Mouse (Mus musculus) liver, embryonic 14.5 days (tissue): ENCODE data around the gene Tbc1d9. TPM values are rescaled to one million over a fixed set of nuclear protein-coding genes. Genes with fewer than 3 reads are reported as not detected.

Experiments
- ATAC-seq: fragments of 200-750 bp; cut with Nextera tagmentation; 2 replicates; pipeline ENCODE4 v1.8.0; 2017; ENCODE audit warnings: moderate number of reproducible peaks, mild to moderate bottlenecking, moderate library complexity; ENCODE audit not compliant: insufficient read depth
- DNase-seq, 3 experiments: peaks; one replicate each; pipeline ENCODE4 v3.0.0-alpha.2; 2012 to 2013; ENCODE audit warnings: low read depth in 3 of 3, low spot score in 3 of 3
- H3K27ac ChIP-seq: fragments of 300-500 bp; sonication (generic); 2 replicates; pipeline ENCODE4 v1.5.1; 2014; ENCODE audit warnings: moderate library complexity, mild to moderate bottlenecking, control low read depth, inconsistent platforms
- H3K27me3 ChIP-seq: fragments of 300-500 bp; sonication (generic); 2 replicates; pipeline ENCODE4 v1.6.1; 2014; ENCODE audit warnings: mild to moderate bottlenecking, low read length, moderate library complexity; ENCODE audit not compliant: control insufficient read depth, insufficient read depth
- H3K36me3 ChIP-seq: fragments of 300-500 bp; sonication (generic); replicated peaks from 2 replicates; pipeline ENCODE4 v1.6.1; 2014; ENCODE audit warnings: low read depth; ENCODE audit not compliant: control insufficient read depth, insufficient read depth
- H3K4me1 ChIP-seq, 2 experiments: fragments of 200-500 bp in 1 of 2; fragments of 300-500 bp in 1 of 2; sonication (generic) in 1 of 2; replicated peaks; 2 replicates each; pipeline ENCODE4 v1.6.1; 2012 to 2014; ENCODE audit warnings: antibody characterized with exemption in 1 of 2, inconsistent platforms in 1 of 2, low read length in 1 of 2; ENCODE audit not compliant: control insufficient read depth in 2 of 2, insufficient read depth in 2 of 2
- H3K4me2 ChIP-seq: fragments of 300-500 bp; sonication (generic); 2 replicates; pipeline ENCODE4 v1.6.1; 2014; ENCODE audit warnings: low read depth, mild to moderate bottlenecking, control low read depth, moderate library complexity
- H3K4me3 ChIP-seq, 2 experiments: fragments of 200-500 bp in 1 of 2; fragments of 300-500 bp in 1 of 2; sonication (generic) in 1 of 2; 2 replicates each; pipeline ENCODE4 v1.5.1; 2012 to 2014; ENCODE audit warnings: low read depth in 2 of 2, low read length in 2 of 2, mild to moderate bottlenecking in 2 of 2, control low read depth in 1 of 2, inconsistent platforms in 1 of 2, moderate library complexity in 1 of 2; ENCODE audit not compliant: insufficient read depth in 1 of 2
- H3K9ac ChIP-seq: fragments of 300-500 bp; sonication (generic); replicated peaks from 2 replicates; pipeline ENCODE4 v1.6.1; 2014; ENCODE audit warnings: mild to moderate bottlenecking, control low read depth, moderate library complexity
- H3K9me3 ChIP-seq: fragments of 300-500 bp; sonication (generic); 2 replicates; pipeline ENCODE4 v1.6.1; 2016; ENCODE audit warnings: low read length, mixed read lengths; ENCODE audit not compliant: control insufficient read depth
- CTCF ChIP-seq: IDR thresholded peaks from 2 replicates; pipeline ENCODE4 v1.5.1; 2016; ENCODE audit warnings: antibody characterized with exemption, low read depth, control low read depth
- EP300 ChIP-seq: IDR thresholded peaks from 2 replicates; pipeline ENCODE4 v1.6.1; 2016; ENCODE audit warnings: antibody characterized with exemption, low read depth
- WGBS: fragments of 180-500 bp; shearing (Covaris S2); extraction: QIAGEN DNeasy Blood & Tissue Kit; methylation state at CpG from one replicate; pipeline ENCODE4 v1.1.7; 2014; ENCODE audit not compliant: insufficient replicate concordance; 5-methylcytosine and 5-hydroxymethylcytosine counted together
- polyA plus RNA-seq, 2 experiments: library from polyadenylated mRNA; depleted of rRNA in 1 of 2; stranded (reverse) in 1 of 2; unstranded in 1 of 2; fragments of >200 nt; fragmentation: Nextera tagmentation in 1 of 2; extraction: Ambion mirVana in 1 of 2; gene quantifications; 2 replicates each; pipeline versions ENCODE4 v1.2.1 to v1.2.3; 2012 to 2014

Gene Tbc1d9
- polyA plus RNA-seq, 2 experiments = 0.43 to 1.1 TPM

GRCm38 (mm10) chr8:83177317-83178195 is 12.4 kb downstream of the Tbc1d9 start:
- H3K9me3 ChIP-seq = no peaks in the 10 kb centered on the region
- H3K4me1 ChIP-seq = peaks cover 0 to 9% of the 10 kb centered on the region in 2 experiments; a peak in 2 of 4 replicates

GRCm38 (mm10) chr8:83178228-83178742 is 13.1 kb downstream of the Tbc1d9 start:
- ATAC-seq = peak; percentile 13; the same call in 1 of the 2 replicates
- DNase-seq = no peak
- TF ChIP-seq EP300 = no peak
- TF ChIP-seq CTCF = 0 out of 2 replicates have a peak, but pooled peaks have one; percentile 15
- 6% methylated on average over 9 of the region's 9 CpGs for WGBS
- Histone ChIP-seq H3K4me1 (peaks cover 0 to 9% of the 10 kb centered on the region in 2 experiments; a peak in 2 of 4 replicates), H3K27me3 (no peaks in the 10 kb centered on the region), H3K36me3 (no peaks in the 10 kb centered on the region), H3K27ac (no peak overlapping the region), H3K9ac (no peak overlapping the region), H3K9me3 (no peaks in the 10 kb centered on the region), H3K4me2 (peak overlapping the region; percentile 26; the same call in 1 of the 2 replicates), H3K4me3 (no peak overlapping the region)

More at GRCm38 (mm10) chr8:83177317-83178195, 12.4 kb downstream of the Tbc1d9 start:
- no peak for DNase-seq
- Histone ChIP-seq H3K27me3 (no peaks in the 10 kb centered on the region), H3K4me2 (peak overlapping the region; percentile 26; the same call in 1 of the 2 replicates), H3K27ac (no peak overlapping the region), H3K36me3 (no peaks in the 10 kb centered on the region), H3K9ac (no peak overlapping the region), H3K4me3 (no peak overlapping the region)
- no peak for TF ChIP-seq EP300
- no peak for TF ChIP-seq CTCF
- ATAC-seq = no peak
- 29% methylated on average over 11 of the region's 11 CpGs for WGBS

GRCm38 (mm10) chr8:83181851-83182482 is 16.8 kb downstream of the Tbc1d9 start:
- no peaks in the 10 kb centered on the region for H3K9me3 ChIP-seq
- H3K27me3 ChIP-seq = no peaks in the 10 kb centered on the region
- H3K4me3 ChIP-seq = no peak overlapping the region
- H3K36me3 ChIP-seq = no peaks in the 10 kb centered on the region
- no peak overlapping the region for H3K4me2 ChIP-seq
- 59% methylated on average over 6 of the region's 6 CpGs for WGBS
- TF ChIP-seq CTCF = no peak
- TF ChIP-seq EP300 = no peak
- peaks cover 0 to 9% of the 10 kb centered on the region in 2 experiments; a peak in 2 of 4 replicates for H3K4me1 ChIP-seq
- no peak overlapping the region for H3K9ac ChIP-seq
- DNase-seq (no peak), ATAC-seq (no peak)
- no peak overlapping the region for H3K27ac ChIP-seq

- Histone ChIP-seq H3K36me3 (no peaks in the 10 kb centered on the region), H3K27ac (no peak overlapping the region), H3K4me2 (no peak overlapping the region), H3K9ac (no peak overlapping the region), H3K4me1 (peaks cover 0 to 8% of the 10 kb centered on the region in 2 experiments; a peak in 2 of 4 replicates), H3K9me3 (no peaks in the 10 kb centered on the region), H3K4me3 (no peak overlapping the region), H3K27me3 (no peaks in the 10 kb centered on the region)
- ATAC-seq (no peak), DNase-seq (no peak)
- TF ChIP-seq CTCF (no peak), EP300 (no peak)
- WGBS = 75% methylated on average over 5 of the region's 5 CpGs
Measured at GRCm38 (mm10) chr8:83182784-83183183, 17.6 kb downstream of the Tbc1d9 start.

GRCm38 (mm10) chr8:83186376-83186775 is 21.2 kb downstream of the Tbc1d9 start:
- no peaks in the 10 kb centered on the region for H3K36me3 ChIP-seq
- WGBS = 64% methylated on average over 6 of the region's 6 CpGs
- no peaks in the 10 kb centered on the region for H3K4me1 ChIP-seq
- DNase-seq (no peak), ATAC-seq (no peak)
- no peaks in the 10 kb centered on the region for H3K27me3 ChIP-seq
- H3K27ac ChIP-seq = no peak overlapping the region
- no peaks in the 10 kb centered on the region for H3K9me3 ChIP-seq
- H3K4me2 ChIP-seq = no peak overlapping the region
- H3K9ac ChIP-seq = no peak overlapping the region
- no peak overlapping the region for H3K4me3 ChIP-seq
- TF ChIP-seq EP300 = no peak
- TF ChIP-seq CTCF = no peak
